Mouse (Mus musculus): ENCODE data around the gene Slfn14. TPM values are rescaled to one million over a fixed set of nuclear protein-coding genes. Genes with fewer than 3 reads are reported as not detected.

Slfn14 gene
- polyA plus RNA-seq, 1 experiment from 2014 or later: 0.19 TPM

GRCm38 (mm10) chr11:83298225-83299195, 12.0 kb upstream of the Slfn14 start, which contains the start of gene Ap2b1:
TSS of gene Ap2b1 (plus strand) at chr11:83299024.
- 3% methylated on average over 56 of the region's 56 CpGs for WGBS
- Histone ChIP-seq H3K4me1 (peaks cover 37% of the 10 kb centered on the region), H3K27ac (peak within 1 kb of the TSS; percentile 93), H3K27me3 (ENCODE audit: poor library complexity, severe bottlenecking) (no peaks in the 10 kb centered on the region), H3K9me3 (no peaks in the 10 kb centered on the region), H3K36me3 (replicated peaks) (peaks cover 46% of the 10 kb centered on the region), H3K4me3 (peak within 1 kb of the TSS; percentile 85)
- peak; percentile 96 for DNase-seq (ENCODE audit: extremely low spot score, low spot score)

- peak overlapping the region; percentile 93; the same call in 1 of the 2 replicates for H3K27ac ChIP-seq
Observed at GRCm38 (mm10) chr11:83297816-83298215, 11.3 kb upstream of the Slfn14 start.

GRCm38 (mm10) chr11:83294133-83294532, 7.6 kb upstream of the Slfn14 start:
- Histone ChIP-seq H3K36me3 (replicated peaks) (peaks cover 40% of the 10 kb centered on the region), H3K4me1 (peaks cover 44% of the 10 kb centered on the region), H3K27me3 (ENCODE audit: poor library complexity, severe bottlenecking) (no peaks in the 10 kb centered on the region), H3K9me3 (no peaks in the 10 kb centered on the region), H3K27ac (no peak overlapping the region), H3K4me3 (peak overlapping the region; percentile 65; the same call in 1 of the 2 replicates)
- WGBS: 91% methylated on average over 2 of the region's 2 CpGs
- no peak for DNase-seq (ENCODE audit: extremely low spot score, low spot score)

More at GRCm38 (mm10) chr11:83297816-83298215, 11.3 kb upstream of the Slfn14 start:
- peak overlapping the region; percentile 85 for H3K4me3 ChIP-seq
- no peaks in the 10 kb centered on the region for H3K9me3 ChIP-seq
- peaks cover 46% of the 10 kb centered on the region for H3K36me3 ChIP-seq (replicated peaks)
- DNase-seq (ENCODE audit: extremely low spot score, low spot score): no peak
- peaks cover 39% of the 10 kb centered on the region for H3K4me1 ChIP-seq
- 81% methylated on average over 6 of the region's 6 CpGs for WGBS
- H3K27me3 ChIP-seq (ENCODE audit: poor library complexity, severe bottlenecking): no peaks in the 10 kb centered on the region

GRCm38 (mm10) chr11:83293182-83293581, 6.7 kb upstream of the Slfn14 start:
- no peaks in the 10 kb centered on the region for H3K27me3 ChIP-seq (ENCODE audit: poor library complexity, severe bottlenecking)
- H3K4me3 ChIP-seq: peak overlapping the region; percentile 65
- H3K4me1 ChIP-seq: peaks cover 42% of the 10 kb centered on the region
- DNase-seq (ENCODE audit: extremely low spot score, low spot score): no peak
- H3K36me3 ChIP-seq (replicated peaks): peaks cover 40% of the 10 kb centered on the region
- no peaks in the 10 kb centered on the region for H3K9me3 ChIP-seq
- H3K27ac ChIP-seq: no peak overlapping the region
- WGBS: 95% methylated on average over 1 of the region's 1 CpGs

- Histone ChIP-seq H3K27me3 (ENCODE audit: poor library complexity, severe bottlenecking) (no peaks in the 10 kb centered on the region), H3K9me3 (no peaks in the 10 kb centered on the region), H3K4me3 (peak overlapping the region; percentile 65), H3K27ac (peak overlapping the region; percentile 92), H3K4me1 (peaks cover 32% of the 10 kb centered on the region), H3K36me3 (replicated peaks) (peaks cover 35% of the 10 kb centered on the region)
- DNase-seq (ENCODE audit: extremely low spot score, low spot score): no peak
- WGBS: under 1% methylated on average over 5 of the region's 5 CpGs
Observed at GRCm38 (mm10) chr11:83292251-83292587, 5.7 kb upstream of the Slfn14 start.

- peak overlapping the region; percentile 92 for H3K27ac ChIP-seq
- peak overlapping the region; percentile 65 for H3K4me3 ChIP-seq
- peaks cover 30% of the 10 kb centered on the region for H3K4me1 ChIP-seq
- H3K9me3 ChIP-seq: no peaks in the 10 kb centered on the region
- under 1% methylated on average over 38 of the region's 38 CpGs for WGBS
- H3K36me3 ChIP-seq (replicated peaks): peaks cover 29% of the 10 kb centered on the region
- peak; percentile 93 for DNase-seq (ENCODE audit: extremely low spot score, low spot score)
- no peaks in the 10 kb centered on the region for H3K27me3 ChIP-seq (ENCODE audit: poor library complexity, severe bottlenecking)
Observed at GRCm38 (mm10) chr11:83291375-83292250, 5.1 kb upstream of the Slfn14 start.

- no peak overlapping the region for H3K4me3 ChIP-seq
- 77% methylated on average over 2 of the region's 2 CpGs for WGBS
- no peak for DNase-seq (ENCODE audit: extremely low spot score, low spot score)
- H3K27me3 ChIP-seq (ENCODE audit: poor library complexity, severe bottlenecking): no peaks in the 10 kb centered on the region
- H3K27ac ChIP-seq: no peak overlapping the region
- H3K4me1 ChIP-seq: peaks cover 30% of the 10 kb centered on the region
- H3K9me3 ChIP-seq: no peaks in the 10 kb centered on the region
- H3K36me3 ChIP-seq (replicated peaks): peaks cover 9% of the 10 kb centered on the region
Observed at GRCm38 (mm10) chr11:83289633-83290032, 3.1 kb upstream of the Slfn14 start.

GRCm38 (mm10) chr11:83289036-83289435, 2.5 kb upstream of the Slfn14 start:
- H3K4me3 ChIP-seq: no peak overlapping the region
- no peak for DNase-seq (ENCODE audit: extremely low spot score, low spot score)
- peaks cover 27% of the 10 kb centered on the region for H3K4me1 ChIP-seq
- no peaks in the 10 kb centered on the region for H3K27me3 ChIP-seq (ENCODE audit: poor library complexity, severe bottlenecking)
- H3K27ac ChIP-seq: no peak overlapping the region
- no peaks in the 10 kb centered on the region for H3K9me3 ChIP-seq
- WGBS: 91% methylated on average over 5 of the region's 5 CpGs
- peaks cover 3% of the 10 kb centered on the region for H3K36me3 ChIP-seq (replicated peaks)

GRCm38 (mm10) chr11:83285627-83286026, 899 bp downstream of the Slfn14 start:
- Histone ChIP-seq H3K4me3 (no peak overlapping the region), H3K9me3 (no peaks in the 10 kb centered on the region), H3K27ac (no peak overlapping the region), H3K4me1 (peaks cover 1% of the 10 kb centered on the region), H3K36me3 (replicated peaks) (no peaks in the 10 kb centered on the region), H3K27me3 (ENCODE audit: poor library complexity, severe bottlenecking) (no peaks in the 10 kb centered on the region)
- no peak for DNase-seq (ENCODE audit: extremely low spot score, low spot score)
- WGBS: 91% methylated on average over 4 of the region's 4 CpGs

- DNase-seq (ENCODE audit: extremely low spot score, low spot score): no peak
- no peak overlapping the region for H3K4me3 ChIP-seq
- H3K27ac ChIP-seq: no peak overlapping the region
- peaks cover 5% of the 10 kb centered on the region; the same call in 1 of the 2 replicates for H3K4me1 ChIP-seq
- H3K27me3 ChIP-seq (ENCODE audit: poor library complexity, severe bottlenecking): no peaks in the 10 kb centered on the region
- H3K9me3 ChIP-seq: no peaks in the 10 kb centered on the region
- WGBS: 73% methylated on average over 2 of the region's 2 CpGs
- H3K36me3 ChIP-seq (replicated peaks): no peaks in the 10 kb centered on the region
Observed at GRCm38 (mm10) chr11:83282084-83282483, 4.4 kb downstream of the Slfn14 start.

- DNase-seq (ENCODE audit: extremely low spot score, low spot score): no peak
- no peak overlapping the region for H3K4me3 ChIP-seq
- 0 out of 2 replicates have a peak, but pooled peaks cover 4% of the 10 kb centered on the region for H3K27me3 ChIP-seq (ENCODE audit: poor library complexity, severe bottlenecking)
- H3K9me3 ChIP-seq: no peaks in the 10 kb centered on the region
- WGBS: 85% methylated on average over 6 of the region's 6 CpGs
- peaks cover 5% of the 10 kb centered on the region; the same call in 1 of the 2 replicates for H3K4me1 ChIP-seq
- H3K27ac ChIP-seq: no peak overlapping the region
- no peaks in the 10 kb centered on the region for H3K36me3 ChIP-seq (replicated peaks)
Observed at GRCm38 (mm10) chr11:83279691-83280090, 6.8 kb downstream of the Slfn14 start.

GRCm38 (mm10) chr11:83279024-83279423, 7.5 kb downstream of the Slfn14 start:
- Histone ChIP-seq H3K36me3 (replicated peaks) (no peaks in the 10 kb centered on the region), H3K27me3 (ENCODE audit: poor library complexity, severe bottlenecking) (0 out of 2 replicates have a peak, but pooled peaks cover 4% of the 10 kb centered on the region), H3K9me3 (no peaks in the 10 kb centered on the region), H3K4me3 (no peak overlapping the region), H3K4me1 (peaks cover 5% of the 10 kb centered on the region; the same call in 1 of the 2 replicates), H3K27ac (no peak overlapping the region)
- no peak for DNase-seq (ENCODE audit: extremely low spot score, low spot score)
- WGBS: 84% methylated on average over 4 of the region's 4 CpGs

Measured in forebrain, embryonic 10.5 days (tissue).